Mouse (Mus musculus) liver, adult 2 months (tissue): ENCODE measurements around the gene Pax3.

Source experiments
- CTCF ChIP-seq: fragments of 200-500 bp; IDR thresholded peaks from 2 replicates; pipeline ENCODE4 v1.5.1; 2011; ENCODE audit warnings: low read depth, low read length, control low read depth
- POLR2A ChIP-seq: fragments of 200-500 bp; IDR thresholded peaks from 2 replicates; pipeline ENCODE4 v1.6.1; 2011; ENCODE audit warnings: low read length, control low read depth; ENCODE audit not compliant: insufficient read depth; ENCODE audit errors: extremely low read depth

GRCm38 (mm10) chr1:78199221-78199620, 2.3 kb upstream of the Pax3 start:
- TF ChIP-seq CTCF (no peak), POLR2A (no peak)
